10 mouse cellular contexts compared by ENCODE assay signal in the genomic region with DNA sequence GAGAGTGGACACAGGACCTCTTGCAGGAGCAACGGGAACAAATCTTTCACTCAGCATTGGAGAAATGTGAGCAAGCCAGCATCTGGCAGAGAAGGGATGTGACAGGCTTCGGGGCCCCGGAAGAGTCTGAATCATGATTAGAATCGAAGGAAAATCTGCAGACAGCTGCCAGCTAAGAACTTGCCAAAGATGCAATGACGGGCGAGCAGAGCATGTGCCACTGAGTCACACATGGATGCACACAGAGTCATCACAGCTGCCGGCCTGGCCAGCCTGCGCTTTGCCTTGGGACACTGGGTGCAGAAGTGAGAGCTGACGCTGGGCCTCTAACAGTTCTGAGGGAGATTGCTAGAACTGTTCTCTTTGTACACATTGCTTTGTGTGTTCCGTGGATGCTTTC.
DNase-seq lines count a peak whose midpoint lies in the region; ATAC-seq lines count a peak whose summit lies in the region.
"Had no signal": no experiment of that assay in that cellular context is flagged by ENCODE, and none has a peak within 500 bp of the region (broad histone marks: within the 10 kb centered on the region; RNA-seq: fewer than 3 reads in every experiment).

No protein-coding gene starts in this region.

- 81% methylated on average over 10 of the region's 10 CpGs for WGBS in hindbrain, embryonic 10.5 days
- WGBS in hindbrain, embryonic 11.5 days, result 75% methylated on average over 10 of the region's 10 CpGs
- WGBS in forebrain, embryonic 14.5 days, result 57% methylated on average over 10 of the region's 10 CpGs

- H3K36me3 ChIP-seq in hindbrain, embryonic 10.5 days, result no peaks in the 10 kb centered on the region
- no peaks in the 10 kb centered on the region for H3K36me3 ChIP-seq in hindbrain, embryonic 11.5 days (ENCODE audit: control insufficient read depth, insufficient read depth, low read length)
- H3K36me3 ChIP-seq in forebrain, embryonic 14.5 days (ENCODE audit: control insufficient read depth, insufficient read depth, low read length), result no peaks in the 10 kb centered on the region
- H3K36me3 ChIP-seq: stomach, embryonic 15.5 days had no signal

- H3K9ac ChIP-seq in hindbrain, embryonic 11.5 days (ENCODE audit: low read depth, low read length), result no peak overlapping the region
- no peak overlapping the region for H3K9ac ChIP-seq in forebrain, embryonic 14.5 days (ENCODE audit: low read length)
- H3K9ac ChIP-seq: stomach, embryonic 15.5 days had no signal

- no peak for ATAC-seq in hindbrain, embryonic 11.5 days (ENCODE audit: low FRiP score)
- ATAC-seq in forebrain, embryonic 14.5 days, result peak; percentile 38; the same call in 1 of the 2 replicates

- no peak overlapping the region for H3K4me3 ChIP-seq in hindbrain, embryonic 10.5 days
- no peak overlapping the region for H3K4me3 ChIP-seq in hindbrain, embryonic 11.5 days (ENCODE audit: low read depth, low read length)
- H3K4me3 ChIP-seq in forebrain, embryonic 14.5 days (ENCODE audit: low read depth, low read length), result no peak overlapping the region
- H3K4me3 ChIP-seq: stomach, embryonic 15.5 days had no signal

- no peak for DNase-seq in hindbrain, embryonic 10.5 days (ENCODE audit: low spot score)
- no peak for DNase-seq in hindbrain, embryonic 11.5 days (ENCODE audit: low spot score)
- DNase-seq in A20 (ENCODE audit: low read depth, low spot score), result peak; percentile 73
- DNase-seq in forebrain, embryonic 14.5 days (ENCODE audit: low spot score), result peak; percentile 51
- peak; percentile 29 to 38 for DNase-seq in layer of hippocampus, postnatal 14 days (ENCODE audit: low spot score in 2 of 2)
- no peak for DNase-seq in thymus, postnatal 4 days
- DNase-seq in testis, postnatal 10 days (ENCODE audit: low spot score), result no peak
- DNase-seq in yolk sac, embryonic 10.5 days (ENCODE audit: low spot score), result no peak

- no peaks in the 10 kb centered on the region for H3K27me3 ChIP-seq in hindbrain, embryonic 10.5 days (ENCODE audit: insufficient read depth, poor library complexity, severe bottlenecking)
- H3K27me3 ChIP-seq in hindbrain, embryonic 11.5 days (ENCODE audit: control insufficient read depth, insufficient read depth, low read length), result no peaks in the 10 kb centered on the region
- H3K27me3 ChIP-seq in forebrain, embryonic 14.5 days (replicated peaks; ENCODE audit: control insufficient read depth, insufficient read depth, low read length), result no peaks in the 10 kb centered on the region
- H3K27me3 ChIP-seq: stomach, embryonic 15.5 days had no signal

- no peaks in the 10 kb centered on the region for H3K9me3 ChIP-seq in hindbrain, embryonic 10.5 days
- no peaks in the 10 kb centered on the region for H3K9me3 ChIP-seq in hindbrain, embryonic 11.5 days (ENCODE audit: control insufficient read depth, low read length)
- H3K9me3 ChIP-seq in forebrain, embryonic 14.5 days (replicated peaks; ENCODE audit: control insufficient read depth, low read length), result no peaks in the 10 kb centered on the region
- H3K9me3 ChIP-seq: stomach, embryonic 15.5 days had no signal

- H3K27ac ChIP-seq in hindbrain, embryonic 10.5 days, result peak overlapping the region; percentile 35
- no peak overlapping the region for H3K27ac ChIP-seq in hindbrain, embryonic 11.5 days (ENCODE audit: low read depth, low read length)
- H3K27ac ChIP-seq in forebrain, embryonic 14.5 days (ENCODE audit: low read depth, low read length), result no peak overlapping the region; the same call in 1 of the 2 replicates
- H3K27ac ChIP-seq: stomach, embryonic 15.5 days had no signal

- peaks cover 13% of the 10 kb centered on the region; the same call in 1 of the 2 replicates for H3K4me1 ChIP-seq in hindbrain, embryonic 10.5 days (replicated peaks)
- no peaks in the 10 kb centered on the region for H3K4me1 ChIP-seq in hindbrain, embryonic 11.5 days (replicated peaks; ENCODE audit: control insufficient read depth, insufficient read depth, low read length)
- H3K4me1 ChIP-seq in forebrain, embryonic 14.5 days (ENCODE audit: control insufficient read depth, insufficient read depth, low read length), result peaks cover 5% of the 10 kb centered on the region
- H3K4me1 ChIP-seq: stomach, embryonic 15.5 days had no signal

- H3K4me2 ChIP-seq in hindbrain, embryonic 11.5 days (replicated peaks; ENCODE audit: low read depth, low read length), result no peak overlapping the region
- no peak overlapping the region for H3K4me2 ChIP-seq in forebrain, embryonic 14.5 days (ENCODE audit: low read length)
- H3K4me2 ChIP-seq: liver, embryonic 11.5 days; stomach, embryonic 15.5 days had no signal

Comparison
In these comparisons a context has a peak if more than half of its experiments do, and no peak if none do; other contexts are left out.
1. DNase-seq: peak in A20 (single experiment), forebrain, embryonic 14.5 days (single experiment) and layer of hippocampus, postnatal 14 days (2 of 2); none in hindbrain, embryonic 10.5 days (single experiment), hindbrain, embryonic 11.5 days (single experiment), thymus, postnatal 4 days (single experiment), testis, postnatal 10 days (single experiment) and yolk sac, embryonic 10.5 days (single experiment).